Mouse (Mus musculus): ENCODE measurements around the gene Vipr1. TPM values are rescaled to one million over a fixed set of nuclear protein-coding genes. Genes with fewer than 3 reads are reported as not detected.

Gene Vipr1
- polyA plus RNA-seq, 1 experiment = not detected

GRCm38 (mm10) chr9:121681191-121681590 is 38.7 kb downstream of the Vipr1 start:
- Histone ChIP-seq H3K36me3 (ENCODE audit: control insufficient read depth) (peaks cover 14% of the 10 kb centered on the region), H3K27me3 (ENCODE audit: control insufficient read depth) (no peaks in the 10 kb centered on the region), H3K4me3 (replicated peaks) (no peak overlapping the region), H3K4me1 (ENCODE audit: control insufficient read depth) (no peaks in the 10 kb centered on the region), H3K9me3 (ENCODE audit: control insufficient read depth, low read length) (peaks cover under 1% of the 10 kb centered on the region; the same call in 1 of the 2 replicates)
- no peak for TF ChIP-seq TAL1 (IDR thresholded peaks at IDR 0.05; ENCODE audit: low read length)
- no peak for TF ChIP-seq GATA1 (IDR thresholded peaks at IDR 0.05; ENCODE audit: low read length)

- H3K9me3 ChIP-seq (ENCODE audit: control insufficient read depth, low read length) = peaks cover 5% of the 10 kb centered on the region; the same call in 1 of the 2 replicates
- no peaks in the 10 kb centered on the region for H3K27me3 ChIP-seq (ENCODE audit: control insufficient read depth)
- no peak for TF ChIP-seq GATA1 (IDR thresholded peaks at IDR 0.05; ENCODE audit: low read length)
- H3K4me3 ChIP-seq (replicated peaks) = no peak overlapping the region
- H3K4me1 ChIP-seq (ENCODE audit: control insufficient read depth) = no peaks in the 10 kb centered on the region
- peaks cover 18% of the 10 kb centered on the region for H3K36me3 ChIP-seq (ENCODE audit: control insufficient read depth)
These were observed 39.6 kb downstream of the Vipr1 start for GRCm38 (mm10) chr9:121682037-121682680.

GRCm38 (mm10) chr9:121684702-121685101 is 42.2 kb downstream of the Vipr1 start:
- no peaks in the 10 kb centered on the region for H3K4me1 ChIP-seq (ENCODE audit: control insufficient read depth)
- peaks cover 23% of the 10 kb centered on the region for H3K36me3 ChIP-seq (ENCODE audit: control insufficient read depth)
- H3K27me3 ChIP-seq (ENCODE audit: control insufficient read depth) = no peaks in the 10 kb centered on the region
- peaks cover 5% of the 10 kb centered on the region; the same call in 1 of the 2 replicates for H3K9me3 ChIP-seq (ENCODE audit: control insufficient read depth, low read length)
- H3K4me3 ChIP-seq (replicated peaks) = no peak overlapping the region
- TF ChIP-seq TAL1 (IDR thresholded peaks at IDR 0.05; ENCODE audit: low read length) (no peak), GATA1 (IDR thresholded peaks at IDR 0.05; ENCODE audit: low read length) (no peak)

- Histone ChIP-seq H3K4me3 (replicated peaks) (no peak overlapping the region), H3K9me3 (ENCODE audit: control insufficient read depth, low read length) (peaks cover 5% of the 10 kb centered on the region; the same call in 1 of the 2 replicates), H3K4me1 (ENCODE audit: control insufficient read depth) (no peaks in the 10 kb centered on the region), H3K36me3 (ENCODE audit: control insufficient read depth) (peaks cover 22% of the 10 kb centered on the region), H3K27me3 (ENCODE audit: control insufficient read depth) (no peaks in the 10 kb centered on the region)
- TF ChIP-seq GATA1 (IDR thresholded peaks at IDR 0.05; ENCODE audit: low read length) (no peak), TAL1 (IDR thresholded peaks at IDR 0.05; ENCODE audit: low read length) (no peak)
These were observed 47.7 kb downstream of the Vipr1 start for GRCm38 (mm10) chr9:121690200-121690651.

- TF ChIP-seq TAL1 (IDR thresholded peaks at IDR 0.05; ENCODE audit: low read length) (no peak), GATA1 (IDR thresholded peaks at IDR 0.05; ENCODE audit: low read length) (no peak)
- Histone ChIP-seq H3K4me1 (ENCODE audit: control insufficient read depth) (no peaks in the 10 kb centered on the region), H3K36me3 (ENCODE audit: control insufficient read depth) (peaks cover 19% of the 10 kb centered on the region)
These were observed 48.2 kb downstream of the Vipr1 start for GRCm38 (mm10) chr9:121690734-121691133.

GRCm38 (mm10) chr9:121694736-121695135 is 52.2 kb downstream of the Vipr1 start:
- Histone ChIP-seq H3K4me3 (replicated peaks) (no peak overlapping the region), H3K36me3 (ENCODE audit: control insufficient read depth) (peaks cover 14% of the 10 kb centered on the region), H3K4me1 (ENCODE audit: control insufficient read depth) (no peaks in the 10 kb centered on the region), H3K9me3 (ENCODE audit: control insufficient read depth, low read length) (peaks cover 13% of the 10 kb centered on the region), H3K27me3 (ENCODE audit: control insufficient read depth) (no peaks in the 10 kb centered on the region)
- TF ChIP-seq TAL1 (IDR thresholded peaks at IDR 0.05; ENCODE audit: low read length) (no peak), GATA1 (IDR thresholded peaks at IDR 0.05; ENCODE audit: low read length) (no peak)

More at GRCm38 (mm10) chr9:121690734-121691133, 48.2 kb downstream of the Vipr1 start:
- Histone ChIP-seq H3K4me3 (replicated peaks) (no peak overlapping the region), H3K9me3 (ENCODE audit: control insufficient read depth, low read length) (peaks cover 5% of the 10 kb centered on the region; the same call in 1 of the 2 replicates), H3K27me3 (ENCODE audit: control insufficient read depth) (no peaks in the 10 kb centered on the region)

GRCm38 (mm10) chr9:121696626-121697025 is 54.1 kb downstream of the Vipr1 start:
- no peaks in the 10 kb centered on the region for H3K4me1 ChIP-seq (ENCODE audit: control insufficient read depth)
- no peak for TF ChIP-seq TAL1 (IDR thresholded peaks at IDR 0.05; ENCODE audit: low read length)
- TF ChIP-seq GATA1 (IDR thresholded peaks at IDR 0.05; ENCODE audit: low read length) = no peak
- peaks cover 10% of the 10 kb centered on the region for H3K36me3 ChIP-seq (ENCODE audit: control insufficient read depth)
- H3K27me3 ChIP-seq (ENCODE audit: control insufficient read depth) = no peaks in the 10 kb centered on the region
- peaks cover 13% of the 10 kb centered on the region for H3K9me3 ChIP-seq (ENCODE audit: control insufficient read depth, low read length)
- no peak overlapping the region for H3K4me3 ChIP-seq (replicated peaks)

- Histone ChIP-seq H3K27me3 (ENCODE audit: control insufficient read depth) (no peaks in the 10 kb centered on the region), H3K4me1 (ENCODE audit: control insufficient read depth) (no peaks in the 10 kb centered on the region; the same call in 1 of the 2 replicates), H3K4me3 (replicated peaks) (no peak overlapping the region), H3K36me3 (ENCODE audit: control insufficient read depth) (peaks cover 9% of the 10 kb centered on the region), H3K9me3 (ENCODE audit: control insufficient read depth, low read length) (peaks cover 13% of the 10 kb centered on the region)
- TF ChIP-seq TAL1 (IDR thresholded peaks at IDR 0.05; ENCODE audit: low read length) (no peak), GATA1 (IDR thresholded peaks at IDR 0.05; ENCODE audit: low read length) (no peak)
These were observed 54.9 kb downstream of the Vipr1 start for GRCm38 (mm10) chr9:121697150-121698049.

GRCm38 (mm10) chr9:121704261-121704645 is 61.7 kb downstream of the Vipr1 start:
- Histone ChIP-seq H3K4me3 (replicated peaks) (peak overlapping the region; percentile 92), H3K9me3 (ENCODE audit: control insufficient read depth, low read length) (no peaks in the 10 kb centered on the region), H3K27me3 (ENCODE audit: control insufficient read depth) (no peaks in the 10 kb centered on the region), H3K4me1 (ENCODE audit: control insufficient read depth) (peaks cover 63% of the 10 kb centered on the region), H3K36me3 (ENCODE audit: control insufficient read depth) (no peaks in the 10 kb centered on the region)
- no peak for TF ChIP-seq GATA1 (IDR thresholded peaks at IDR 0.05; ENCODE audit: low read length)
- no peak for TF ChIP-seq TAL1 (IDR thresholded peaks at IDR 0.05; ENCODE audit: low read length)

Data from erythroblast, embryonic 14.5 days (primary cell).